Mouse (Mus musculus) ES-E14 (cell line): ENCODE results near the gene Fam168a.

Experiments used
- MAFK ChIP-seq: IDR thresholded peaks from 2 replicates; pipeline ENCODE4 v1.6.1; 2014; ENCODE audit warnings: mild to moderate bottlenecking, low read depth, low read length, inconsistent platforms; ENCODE audit not compliant: insufficient read depth
- ZC3H11A ChIP-seq: IDR thresholded peaks from 2 replicates; pipeline ENCODE4 v1.6.1; 2012; ENCODE audit warnings: low read depth, mild to moderate bottlenecking, inconsistent platforms, low read length, borderline replicate concordance

- TF ChIP-seq ZC3H11A (no peak), MAFK (no peak)
These were observed 131.3 kb downstream of the Fam168a start for GRCm38 (mm10) chr7:100837701-100838100.
